Mouse (Mus musculus) CD8-positive naive resting alpha-beta T cell, adult 2 months (primary cell): ENCODE measurements at regions not wholly inside any gene's neighbourhood (a gene's known extent, or its start where the extent isn't known, plus 50 kb on each side); places are given as distances from the start of the nearest gene placed in this dataset.
"Not testable (repeated sequence)": the region's sequence is repeated elsewhere in the genome, so short reads cannot be mapped to it uniquely, and the experiment has no call there.

Experiments used
- DNase-seq, 2 experiments: peaks; one replicate each; pipeline ENCODE4 v3.0.0; 2022; ENCODE audit warnings: low read depth in 2 of 2, low spot score in 2 of 2

GRCm38 (mm10) chr14:54150221-54150620, 103.7 kb downstream of the Dad1 start:
- DNase-seq, result no peak

GRCm38 (mm10) chr14:54148626-54149025, 105.3 kb downstream of the Dad1 start:
- no peak for DNase-seq

GRCm38 (mm10) chr14:54148121-54148520, 105.8 kb downstream of the Dad1 start:
- DNase-seq, result no peak

- no peak for DNase-seq
These were observed 106.4 kb downstream of the Dad1 start for GRCm38 (mm10) chr14:54147546-54147945.

- DNase-seq, result no peak
These were observed 107.9 kb downstream of the Dad1 start for GRCm38 (mm10) chr14:54145743-54146741.

- DNase-seq, result no peak
These were observed 110.1 kb downstream of the Dad1 start for GRCm38 (mm10) chr14:54143828-54144227.

GRCm38 (mm10) chr14:54138288-54138687, 115.6 kb downstream of the Dad1 start:
- DNase-seq, result no peak

- DNase-seq, result no peak
These were observed 117.4 kb downstream of the Dad1 start for GRCm38 (mm10) chr14:54136538-54136937.

- DNase-seq, result no peak
These were observed 125.6 kb downstream of the Dad1 start for GRCm38 (mm10) chr14:54128334-54128733.

- no peak for DNase-seq
These were observed 128.4 kb downstream of the Dad1 start for GRCm38 (mm10) chr14:54125510-54125909.

- no peak for DNase-seq
These were observed 131.9 kb downstream of the Dad1 start for GRCm38 (mm10) chr14:54121973-54122372.

GRCm38 (mm10) chr14:54121340-54121739, 132.6 kb downstream of the Dad1 start:
- no peak for DNase-seq

GRCm38 (mm10) chr14:54120194-54120593, 133.7 kb downstream of the Dad1 start:
- DNase-seq, result no peak

GRCm38 (mm10) chr14:54117607-54118006, 136.3 kb downstream of the Dad1 start:
- not testable (repeated sequence) for DNase-seq

GRCm38 (mm10) chr14:54113216-54113615, 140.7 kb downstream of the Dad1 start:
- DNase-seq, result no peak

GRCm38 (mm10) chr14:54110971-54111370, 142.9 kb downstream of the Dad1 start:
- peak in 1 of 2 experiments; percentile 5 for DNase-seq

GRCm38 (mm10) chr14:54109129-54109528, 144.8 kb downstream of the Dad1 start:
- DNase-seq, result no peak

GRCm38 (mm10) chr14:54108311-54109074, 145.4 kb downstream of the Dad1 start:
- DNase-seq, result no peak

GRCm38 (mm10) chr14:54107204-54107796, 146.6 kb downstream of the Dad1 start:
- no peak for DNase-seq

- DNase-seq, result no peak
These were observed 149.7 kb downstream of the Dad1 start for GRCm38 (mm10) chr14:54104243-54104642.

GRCm38 (mm10) chr14:54103541-54103940, 150.4 kb downstream of the Dad1 start:
- no peak for DNase-seq
